9 mouse cellular contexts compared by ENCODE assay signal in genomic region chr2:148397015-148397783, GRCm38 (mm10). TPM values are rescaled to one million over a fixed set of nuclear protein-coding genes. Genes with fewer than 3 reads are reported as not detected.
DNase-seq lines count a peak whose midpoint lies in the region; ATAC-seq and TF ChIP-seq lines count a peak whose summit lies in the region.
"Had no signal": no experiment of that assay in that cellular context is flagged by ENCODE, and none has a peak within 500 bp of the region (broad histone marks: within the 10 kb centered on the region; RNA-seq: fewer than 3 reads in every experiment).

No protein-coding gene starts in this region.

- H3ac ChIP-seq in myocyte (ENCODE audit: control insufficient read depth, insufficient read length) = no peak overlapping the region

- H3K4me1 ChIP-seq in heart, embryonic 11.5 days (ENCODE audit: control insufficient read depth, insufficient read depth, low read length) = peaks cover 21% of the 10 kb centered on the region
- H3K4me1 ChIP-seq in lung, embryonic 15.5 days = peaks cover 62% of the 10 kb centered on the region
- H3K4me1 ChIP-seq in embryonic fibroblast, embryonic 13.5 days (ENCODE audit: control insufficient read depth, insufficient read depth, low read length) = peaks cover 22% of the 10 kb centered on the region
- peaks cover 9% of the 10 kb centered on the region for H3K4me1 ChIP-seq in forebrain, embryonic 15.5 days

- no peak for DNase-seq in heart, postnatal 25 days (ENCODE audit: low spot score)
- no peak for DNase-seq in lung, adult 18-20 months
- DNase-seq in gastrocnemius, postnatal 14 days = no peak
- DNase-seq: cerebellum, postnatal 25 days had no signal

- H3K36me3 ChIP-seq in heart, embryonic 11.5 days (ENCODE audit: control insufficient read depth, insufficient read depth, low read length) = no peaks in the 10 kb centered on the region
- no peaks in the 10 kb centered on the region for H3K36me3 ChIP-seq in lung, embryonic 15.5 days
- no peaks in the 10 kb centered on the region for H3K36me3 ChIP-seq in myocyte (ENCODE audit: control insufficient read depth, insufficient read depth)
- no peaks in the 10 kb centered on the region for H3K36me3 ChIP-seq in forebrain, embryonic 15.5 days

- no peak overlapping the region for H3K9ac ChIP-seq in heart, embryonic 11.5 days (ENCODE audit: low read depth, low read length)
- H3K9ac ChIP-seq in lung, embryonic 15.5 days = no peak overlapping the region
- no peak overlapping the region for H3K9ac ChIP-seq in forebrain, embryonic 15.5 days (replicated peaks)

- TF ChIP-seq POLR2A in embryonic fibroblast, embryonic 13.5 days (IDR thresholded peaks at IDR 0.05; ENCODE audit: low read depth, low read length) = no peak
- no peak for TF ChIP-seq POLR2A in myocyte (IDR thresholded peaks at IDR 0.05; ENCODE audit: insufficient read length, low read depth)

- intact Hi-C loops in heart, postnatal 25 days (cut with DNase I) = loop anchor here (5.0 kb wide), 1 partner anchor 50 kb away; no protein-coding TSS in a partner anchor
- intact Hi-C loops in gastrocnemius, postnatal 14 days (cut with DNase I; ENCODE audit: low total_unique reads) = no loop called here

- H3K4me2 ChIP-seq in heart, embryonic 11.5 days = 0 out of 2 replicates have a peak overlapping the region, but pooled peaks have one; percentile 22
- peak overlapping the region; percentile 99 for H3K4me2 ChIP-seq in lung, embryonic 15.5 days
- H3K4me2 ChIP-seq in myocyte (ENCODE audit: low read depth) = peak overlapping the region; percentile 73
- H3K4me2 ChIP-seq in forebrain, embryonic 15.5 days (replicated peaks) = no peak overlapping the region

- peaks cover 40% of the 10 kb centered on the region for H3K27me3 ChIP-seq in heart, embryonic 11.5 days (ENCODE audit: control insufficient read depth, insufficient read depth, low read length)
- peaks cover 16% of the 10 kb centered on the region for H3K27me3 ChIP-seq in lung, embryonic 15.5 days
- no peaks in the 10 kb centered on the region for H3K27me3 ChIP-seq in myocyte (ENCODE audit: control insufficient read depth, insufficient read depth, insufficient read length)
- peaks cover 21% of the 10 kb centered on the region; the same call in 1 of the 2 replicates for H3K27me3 ChIP-seq in forebrain, embryonic 15.5 days

- H3K9me3 ChIP-seq in heart, embryonic 11.5 days (replicated peaks; ENCODE audit: control insufficient read depth, low read length) = no peaks in the 10 kb centered on the region
- H3K9me3 ChIP-seq in lung, embryonic 15.5 days = no peaks in the 10 kb centered on the region
- H3K9me3 ChIP-seq in forebrain, embryonic 15.5 days = no peaks in the 10 kb centered on the region

- H3K27ac ChIP-seq in heart, embryonic 11.5 days (ENCODE audit: low read depth, low read length) = no peak overlapping the region
- peak overlapping the region; percentile 58 for H3K27ac ChIP-seq in lung, embryonic 15.5 days
- H3K27ac ChIP-seq in embryonic fibroblast, embryonic 13.5 days (ENCODE audit: insufficient read depth, low read length) = peak overlapping the region; percentile 54
- H3K27ac ChIP-seq in forebrain, embryonic 15.5 days (replicated peaks) = no peak overlapping the region

- no peak for TF ChIP-seq CTCF in embryonic fibroblast, embryonic 13.5 days (IDR thresholded peaks at IDR 0.05; ENCODE audit: borderline replicate concordance, insufficient read depth, low read length)

- no peak overlapping the region for H3K4me3 ChIP-seq in heart, embryonic 11.5 days (ENCODE audit: low read depth, low read length)
- H3K4me3 ChIP-seq in lung, embryonic 15.5 days = peak overlapping the region; percentile 2; the same call in 1 of the 2 replicates
- no peak overlapping the region for H3K4me3 ChIP-seq in embryonic fibroblast, embryonic 13.5 days (ENCODE audit: insufficient read depth, low read length)
- no peak overlapping the region for H3K4me3 ChIP-seq in myocyte
- no peak overlapping the region for H3K4me3 ChIP-seq in forebrain, embryonic 15.5 days

- ATAC-seq in heart, embryonic 11.5 days (replicated peaks; ENCODE audit: insufficient number of reproducible peaks, low FRiP score, low TSS enrichment) = no peak
- ATAC-seq in lung, embryonic 15.5 days (ENCODE audit: borderline replicate concordance, extremely low read depth, low FRiP score, low TSS enrichment) = peak; percentile 60; the same call in 1 of the 2 replicates
- no peak for ATAC-seq in forebrain, embryonic 15.5 days (replicated peaks)

- WGBS in heart, embryonic 11.5 days (ENCODE audit: insufficient replicate concordance) = 33% methylated on average over 11 of the region's 11 CpGs
- 26% methylated on average over 11 of the region's 11 CpGs for WGBS in lung, embryonic 15.5 days
- 79% methylated on average over 11 of the region's 11 CpGs for WGBS in forebrain, embryonic 15.5 days

- H3K79me2 ChIP-seq in myocyte (ENCODE audit: control insufficient read depth, insufficient read depth) = no peaks in the 10 kb centered on the region

TF ChIP-seq in myocyte, 11 proteins besides CTCF, POLR2A, EP300 and RAD21:
- TF ChIP-seq CEBPB (IDR thresholded peaks at IDR 0.05; ENCODE audit: insufficient read depth, poor library complexity, severe bottlenecking) (no peak), TCF3 (IDR thresholded peaks at IDR 0.05; ENCODE audit: insufficient read length, low read depth) (no peak), USF1 (IDR thresholded peaks at IDR 0.05; ENCODE audit: low read depth) (no peak), MYOD1 (IDR thresholded peaks at IDR 0.05; ENCODE audit: control insufficient read depth in 1 of 3, insufficient read length in 2 of 3, low read depth in 2 of 3) (no peak), REST (IDR thresholded peaks at IDR 0.05; ENCODE audit: insufficient read depth, insufficient read length) (no peak), SRF (IDR thresholded peaks at IDR 0.05; ENCODE audit: control insufficient read depth, insufficient read length, low read depth) (no peak)

RNA-seq across cellular contexts. Expression of gene Sstr4, which starts 2.1 kb away (rescaled TPM):
- 1.2 and 1.7 TPM in 2 replicates for polyA plus RNA-seq in heart, embryonic 11.5 days (2014; fragmentation: Nextera tagmentation; extraction: Ambion mirVana)
- 1 to 10 TPM; 1.0 to 1.2 TPM for total RNA-seq in heart, postnatal 25 days (2021)
- 2.9 and 3.0 TPM in 2 replicates for polyA plus RNA-seq in lung, embryonic 15.5 days (2015; fragmentation: Nextera tagmentation; extraction: Ambion mirVana)
- 0.84 and 0.92 TPM in 2 replicates for polyA plus RNA-seq in embryonic fibroblast, embryonic 13.5 days (2011; ENCODE audit: insufficient read length, low read depth, missing spikeins)
- not detected for polyA plus RNA-seq in myocyte (2012; fragmentation: generic; extraction: Trizol)
- total RNA-seq in gastrocnemius, postnatal 14 days (2021) = under 1 TPM; 0.20 to 0.43 TPM
- 1.2 and 1.5 TPM in 2 replicates for polyA plus RNA-seq in forebrain, embryonic 15.5 days (2015; fragmentation: Nextera tagmentation; extraction: Ambion mirVana)

RNA-seq across cellular contexts. Expression of gene Thbd, which starts 10.8 kb away (rescaled TPM):
- polyA plus RNA-seq in heart, embryonic 11.5 days (2014; fragmentation: Nextera tagmentation; extraction: Ambion mirVana) = 18.5 and 19.2 TPM in 2 replicates
- 10 to 100 TPM; 41.8 to 57.1 TPM for total RNA-seq in heart, postnatal 25 days (2021)
- 98.0 and 102 TPM in 2 replicates for polyA plus RNA-seq in lung, embryonic 15.5 days (2015; fragmentation: Nextera tagmentation; extraction: Ambion mirVana)
- 66.5 and 77.2 TPM in 2 replicates for polyA plus RNA-seq in embryonic fibroblast, embryonic 13.5 days (2011; ENCODE audit: insufficient read length, low read depth, missing spikeins)
- polyA plus RNA-seq in myocyte (2012; fragmentation: generic; extraction: Trizol) = 4.1 TPM
- 10 to 100 TPM; 19.3 to 27.9 TPM for total RNA-seq in gastrocnemius, postnatal 14 days (2021)
- polyA plus RNA-seq in forebrain, embryonic 15.5 days (2015; fragmentation: Nextera tagmentation; extraction: Ambion mirVana) = 5.0 and 5.3 TPM in 2 replicates

RNA-seq across cellular contexts. Expression of gene Cd93, which starts 46.2 kb away (rescaled TPM):
- polyA plus RNA-seq in heart, embryonic 11.5 days (2014; fragmentation: Nextera tagmentation; extraction: Ambion mirVana) = 22.9 and 23.1 TPM in 2 replicates
- 10 to 100 TPM; 70.2 to 74.9 TPM for total RNA-seq in heart, postnatal 25 days (2021)
- 33.4 and 35.4 TPM in 2 replicates for polyA plus RNA-seq in lung, embryonic 15.5 days (2015; fragmentation: Nextera tagmentation; extraction: Ambion mirVana)
- polyA plus RNA-seq in embryonic fibroblast, embryonic 13.5 days (2011; ENCODE audit: insufficient read length, low read depth, missing spikeins) = 0.50 and 1.1 TPM in 2 replicates
- 0.12 TPM for polyA plus RNA-seq in myocyte (2012; fragmentation: generic; extraction: Trizol)
- total RNA-seq in gastrocnemius, postnatal 14 days (2021) = 10 to 100 TPM; 60.5 to 73.6 TPM
- 6.2 and 6.5 TPM in 2 replicates for polyA plus RNA-seq in forebrain, embryonic 15.5 days (2015; fragmentation: Nextera tagmentation; extraction: Ambion mirVana)

Comparison
In these comparisons a context has a peak if more than half of its experiments do, and no peak if none do; other contexts are left out.
1. H3K27ac ChIP-seq: peak in lung, embryonic 15.5 days (single experiment) and embryonic fibroblast, embryonic 13.5 days (single experiment); none in heart, embryonic 11.5 days (single experiment) and forebrain, embryonic 15.5 days (single experiment).